Mouse (Mus musculus): ENCODE measurements around the gene Atp5e.

The Atp5e gene

GRCm38 (mm10) chr2:174415731-174416310 lies 48.1 kb downstream of the Atp5e start, which contains the start of gene Nelfcd:
Nelfcd (plus strand) TSS chr2:174415804.
- in situ Hi-C loops (cut with MboI, MseI) = loop anchor here in 1 of 2 experiments (5.0 kb wide), 1 partner anchor 79 kb away; no protein-coding TSS in a partner anchor

GRCm38 (mm10) chr2:174415001-174415730 lies 48.7 kb downstream of the Atp5e start:
- in situ Hi-C loops (cut with MboI, MseI) = loop anchor here in 1 of 2 experiments (5.0 kb wide), 1 partner anchor 78 kb away; no protein-coding TSS in a partner anchor

DNA sequence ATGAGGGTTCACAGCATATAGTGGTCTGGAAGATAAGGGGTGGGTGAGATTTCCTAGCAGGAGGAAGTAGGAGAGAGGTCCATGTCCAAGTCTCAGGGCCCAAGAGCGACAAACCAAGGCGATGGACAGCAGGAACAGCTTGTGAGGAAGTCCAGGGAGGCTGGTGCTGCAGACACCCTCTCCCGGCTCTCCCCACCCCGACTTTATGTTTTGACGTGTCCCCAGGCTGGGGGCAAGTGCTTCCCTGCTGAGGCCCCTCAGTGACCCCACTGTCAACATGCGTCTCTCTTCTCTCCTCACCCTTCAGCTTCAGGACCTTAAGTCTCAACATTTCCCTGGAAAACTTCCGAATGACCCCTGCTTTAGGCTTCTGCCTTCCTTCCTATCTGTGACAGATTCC lies 50.8 kb downstream of the Atp5e start:
- in situ Hi-C loops (cut with MboI, MseI) = loop anchor here in 1 of 2 experiments (5.0 kb wide), 1 partner anchor 259 kb away; no protein-coding TSS in a partner anchor

Measured in T-helper 17 cell (primary cell).